Mouse (Mus musculus): ENCODE data around the gene Olfr509.

GRCm38 (mm10) chr7:108678886-108679285, 27.2 kb upstream of the Olfr509 start:
- no peak for TF ChIP-seq CTCF (IDR thresholded peaks at IDR 0.05; ENCODE audit: insufficient read depth, low read length)
- TF ChIP-seq POLR2A (IDR thresholded peaks at IDR 0.05; ENCODE audit: borderline replicate concordance, extremely low read depth, low read depth, low read length): no peak

Data from lung, adult 2 months (tissue).